Mouse (Mus musculus): ENCODE measurements at regions not wholly inside any gene's neighbourhood (a gene's known extent, or its start where the extent isn't known, plus 50 kb on each side); places are given as distances from the start of the nearest gene placed in this dataset.
A peak's percentile ranks its signal among the peaks of the same experiment; 100 is the strongest.

DNA sequence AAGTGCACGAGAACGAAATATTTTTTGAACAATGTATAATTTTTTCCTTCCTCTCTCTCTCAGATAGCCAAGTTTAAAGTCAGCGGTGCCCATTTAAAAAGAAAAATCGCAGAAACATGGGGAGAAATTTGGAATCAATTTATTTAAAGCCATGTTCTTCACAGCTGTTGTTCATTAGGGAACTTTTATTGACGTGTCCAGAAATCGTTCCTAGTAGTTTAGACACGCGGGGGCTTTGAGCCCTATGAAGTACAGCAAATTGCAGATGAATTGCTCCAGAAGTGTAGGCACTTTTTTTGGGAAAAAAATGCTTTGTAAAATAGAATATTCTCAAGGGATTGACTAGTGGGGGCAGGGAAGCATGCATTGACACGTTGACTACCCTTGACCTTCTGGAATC lies 182.8 kb downstream of the Rdh14 start:
- no peak for ATAC-seq

- ATAC-seq = no peak
Measured at GRCm38 (mm10) chr12:10582840-10583614, 192.5 kb downstream of the Rdh14 start.

DNA sequence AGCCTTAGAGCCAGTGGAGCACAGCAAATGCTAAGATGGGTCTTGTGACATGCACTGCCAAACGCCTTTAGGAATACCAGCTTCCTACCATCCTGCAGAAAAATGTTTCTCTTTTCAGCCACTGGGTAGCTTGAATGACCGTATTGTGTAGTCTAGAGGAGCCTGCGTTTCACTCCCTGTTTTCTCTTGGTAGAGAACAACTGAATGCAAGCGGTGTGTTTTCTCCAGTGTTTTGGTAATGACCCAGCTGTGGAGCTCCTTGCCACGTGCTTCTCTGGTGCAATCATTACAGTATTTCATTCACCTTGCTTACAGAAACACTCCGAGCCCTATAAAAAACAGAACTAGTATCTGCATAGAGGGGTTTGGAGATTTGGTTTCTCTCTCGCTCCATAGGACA lies 193.5 kb downstream of the Rdh14 start:
- no peak for ATAC-seq

- peak; percentile 63 for ATAC-seq
Measured at GRCm38 (mm10) chr12:10589537-10589936, 199.0 kb downstream of the Rdh14 start.

DNA sequence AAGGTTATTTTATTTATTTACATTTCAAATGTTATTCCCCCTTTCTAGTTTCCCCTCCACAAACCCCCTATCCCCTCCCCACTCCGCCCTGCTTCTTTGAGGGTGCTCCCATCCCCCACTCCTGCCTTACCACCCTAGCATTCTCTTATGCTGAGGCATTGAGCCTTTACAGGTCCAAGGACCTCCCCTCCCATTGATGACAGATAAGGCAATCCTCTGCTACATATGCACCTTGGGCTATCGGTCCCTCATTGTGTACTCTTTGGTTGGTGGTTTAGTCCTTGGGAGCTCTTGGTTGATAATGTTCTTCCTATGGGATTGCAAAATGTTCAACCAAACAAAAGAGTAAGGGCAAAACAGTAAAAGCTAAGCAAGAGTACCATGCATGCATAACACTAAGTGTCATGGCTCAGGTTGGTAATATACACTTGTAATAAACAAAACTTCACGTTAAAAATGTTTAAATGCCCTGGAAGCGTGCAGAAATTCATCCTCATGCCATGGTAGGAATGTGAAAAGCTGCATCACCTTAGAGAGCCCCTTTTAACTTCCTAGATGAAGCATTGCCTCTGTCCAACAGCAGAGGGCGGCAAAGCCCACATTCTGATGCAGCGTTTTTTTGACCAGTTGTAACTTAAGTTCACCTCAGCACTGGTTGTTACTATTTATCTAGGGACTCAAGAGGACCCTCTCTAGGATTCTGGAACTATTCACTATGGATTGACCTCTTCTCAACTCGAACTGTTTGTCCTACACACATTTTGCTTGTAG lies 207.6 kb downstream of the Rdh14 start:
- no peak for ATAC-seq

DNA sequence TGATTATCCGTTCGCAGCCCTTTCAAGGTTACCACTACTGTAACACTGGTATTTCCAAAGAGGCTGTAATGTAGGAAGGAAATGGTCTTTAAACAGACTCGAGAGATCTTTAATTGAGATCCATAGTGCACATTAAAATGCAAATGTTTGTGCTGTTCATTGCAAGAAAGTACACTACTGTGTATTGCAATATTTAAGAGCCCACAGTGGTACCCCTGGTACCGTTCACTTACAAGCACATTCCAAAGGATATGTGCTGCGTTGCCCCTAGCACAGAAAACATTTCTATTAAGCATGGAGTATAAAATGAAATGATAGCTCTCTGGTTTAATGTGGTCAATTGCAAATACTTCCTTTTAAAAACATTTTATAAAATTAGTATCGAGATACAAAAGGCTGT lies 209.5 kb downstream of the Rdh14 start:
- no peak for ATAC-seq

DNA sequence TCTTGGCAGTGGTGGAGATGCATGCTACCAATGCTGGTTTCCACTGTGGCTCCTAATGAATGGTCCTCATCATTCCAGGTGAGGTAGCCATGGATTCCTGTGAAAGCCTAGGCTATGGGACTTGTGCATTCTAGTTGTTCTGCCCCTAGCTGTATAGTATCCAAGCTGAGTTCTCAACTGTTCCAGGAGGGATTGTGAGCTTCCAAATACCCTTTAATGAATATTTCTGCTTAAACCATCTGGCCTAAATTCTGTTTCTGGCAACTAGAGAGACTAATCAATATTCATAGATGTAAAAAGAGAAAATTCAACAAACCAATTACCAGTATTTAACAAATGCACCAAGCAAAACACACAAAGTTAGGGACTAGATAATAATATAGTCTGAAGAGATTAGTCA lies 227.7 kb downstream of the Rdh14 start:
- ATAC-seq = no peak

DNA sequence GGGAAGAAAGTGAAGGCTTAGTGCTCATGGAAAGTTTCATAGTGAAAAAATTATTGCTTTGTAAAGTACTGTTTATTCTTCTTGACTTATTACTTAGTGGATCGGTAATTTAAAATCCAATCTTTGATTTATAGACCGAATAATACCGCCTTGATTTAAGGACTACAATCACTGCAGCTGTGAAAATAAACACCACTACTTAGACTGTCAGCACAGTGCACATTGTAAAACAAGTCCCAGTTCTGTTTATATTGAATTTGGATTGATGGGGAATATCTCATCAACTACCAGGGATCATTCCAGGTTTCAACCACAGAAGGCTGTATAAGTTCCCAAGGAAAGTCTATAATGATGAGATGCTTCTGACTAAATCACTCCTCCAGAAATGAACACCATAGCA lies 230.0 kb downstream of the Rdh14 start:
- no peak for ATAC-seq

- no peak for ATAC-seq
Measured at GRCm38 (mm10) chr12:10638591-10638990, 248.0 kb downstream of the Rdh14 start.

DNA sequence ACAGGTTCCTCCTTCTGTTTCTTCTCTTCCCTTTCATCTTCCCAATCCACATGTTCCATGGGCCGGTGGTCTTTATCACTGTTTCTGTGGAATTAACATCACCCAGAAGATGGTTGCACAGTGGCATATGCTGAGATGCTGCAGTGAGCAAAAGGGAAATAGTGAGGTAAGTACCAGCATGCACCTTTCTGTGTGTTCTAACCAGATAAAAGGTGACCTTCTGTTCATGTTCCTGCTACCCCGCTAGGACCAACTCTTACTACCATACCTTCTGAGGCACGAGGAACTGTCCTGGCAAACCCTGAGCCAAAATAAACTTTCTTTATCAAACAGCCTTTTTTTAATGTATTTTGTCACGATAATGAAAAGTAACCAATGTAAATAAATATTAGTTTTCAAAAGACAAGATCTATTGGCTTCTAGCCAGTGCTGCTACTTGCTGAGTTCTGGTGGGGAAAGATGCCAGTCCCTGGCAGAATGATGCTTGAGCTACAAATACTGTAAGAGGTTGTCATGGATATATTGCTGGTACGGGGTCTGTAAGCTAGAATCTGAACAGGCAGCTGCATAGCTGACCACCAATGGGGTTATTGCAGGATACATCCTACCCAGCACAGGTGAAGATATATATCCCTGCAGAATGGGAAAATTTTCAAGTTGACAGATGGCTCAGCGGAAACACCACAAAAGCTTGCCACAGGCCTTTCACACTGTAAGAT lies 264.1 kb downstream of the Rdh14 start:
- no peak for ATAC-seq

GRCm38 (mm10) chr12:10655185-10655544 lies 264.6 kb downstream of the Rdh14 start:
- ATAC-seq = no peak

GRCm38 (mm10) chr12:10658826-10659225 lies 268.3 kb downstream of the Rdh14 start:
- ATAC-seq = no peak

- ATAC-seq = no peak
Measured at GRCm38 (mm10) chr12:10686747-10687146, 296.2 kb downstream of the Rdh14 start.
